Mouse (Mus musculus) right cerebral cortex, postnatal 10 days (tissue): ENCODE measurements around the gene Mgat4e.
"Not testable (repeated sequence)": the region's sequence is repeated elsewhere in the genome, so short reads cannot be mapped to it uniquely, and the experiment has no call there.

Experiments used
- DNase-seq, 2 experiments: peaks; one replicate each; pipeline ENCODE4 v3.0.0; 2021; ENCODE audit warnings: low spot score in 2 of 2

Gene Mgat4e

GRCm38 (mm10) chr1:134555871-134556670 lies 6.6 kb upstream of the Mgat4e start:
- DNase-seq: peak; percentile 79 to 84

GRCm38 (mm10) chr1:134555240-134555870 lies 5.9 kb upstream of the Mgat4e start:
- DNase-seq: no peak

GRCm38 (mm10) chr1:134552396-134552795 lies 2.9 kb upstream of the Mgat4e start:
- DNase-seq: no peak

- DNase-seq: no peak
Measured at GRCm38 (mm10) chr1:134551869-134552268, 2.4 kb upstream of the Mgat4e start.

- no peak for DNase-seq
Measured at GRCm38 (mm10) chr1:134548231-134548630, 1.3 kb downstream of the Mgat4e start.

- DNase-seq: no peak
Measured at GRCm38 (mm10) chr1:134540610-134541009, 8.9 kb downstream of the Mgat4e start.

GRCm38 (mm10) chr1:134535513-134535912 lies 14.0 kb downstream of the Mgat4e start:
- DNase-seq: no peak

- no peak for DNase-seq
Measured at GRCm38 (mm10) chr1:134535054-134535453, 14.4 kb downstream of the Mgat4e start.

GRCm38 (mm10) chr1:134533710-134534109 lies 15.8 kb downstream of the Mgat4e start:
- not testable (repeated sequence) for DNase-seq

GRCm38 (mm10) chr1:134530618-134531017 lies 18.9 kb downstream of the Mgat4e start:
- DNase-seq: peak; percentile 81 to 84

- no peak for DNase-seq
Measured at GRCm38 (mm10) chr1:134526752-134527151, 22.7 kb downstream of the Mgat4e start.

- DNase-seq: no peak
Measured at GRCm38 (mm10) chr1:134525015-134525414, 24.5 kb downstream of the Mgat4e start.

GRCm38 (mm10) chr1:134524424-134524823 lies 25.1 kb downstream of the Mgat4e start:
- DNase-seq: no peak

- DNase-seq: no peak
Measured at GRCm38 (mm10) chr1:134522325-134522724, 27.2 kb downstream of the Mgat4e start.

- no peak for DNase-seq
Measured at GRCm38 (mm10) chr1:134521163-134521562, 28.3 kb downstream of the Mgat4e start.

GRCm38 (mm10) chr1:134520001-134520721 lies 29.3 kb downstream of the Mgat4e start:
- DNase-seq: no peak

- not testable (repeated sequence) for DNase-seq
Measured at GRCm38 (mm10) chr1:134519201-134519600, 30.3 kb downstream of the Mgat4e start.

- DNase-seq: peak; percentile 84
Measured at GRCm38 (mm10) chr1:134518677-134519076, 30.8 kb downstream of the Mgat4e start.

- not testable (repeated sequence) for DNase-seq
Measured at GRCm38 (mm10) chr1:134517841-134518240, 31.6 kb downstream of the Mgat4e start.

GRCm38 (mm10) chr1:134516491-134517198 lies 32.8 kb downstream of the Mgat4e start:
- no peak for DNase-seq

- no peak for DNase-seq
Measured at GRCm38 (mm10) chr1:134515891-134516290, 33.6 kb downstream of the Mgat4e start.
